Mouse (Mus musculus) testis, adult 2 months (tissue): ENCODE data around the gene Brap. TPM values are rescaled to one million over a fixed set of nuclear protein-coding genes. Genes with fewer than 3 reads are reported as not detected.
"Not testable (repeated sequence)": the region's sequence is repeated elsewhere in the genome, so short reads cannot be mapped to it uniquely, and the experiment has no call there.

Experiments used
- H3K27ac ChIP-seq: fragments of 200-500 bp; 2 replicates; pipeline ENCODE4 v1.5.1; 2012; ENCODE audit warnings: low read depth, low read length; ENCODE audit not compliant: control insufficient read depth, insufficient read depth
- H3K27me3 ChIP-seq: fragments of 200-500 bp; 2 replicates; pipeline ENCODE4 v1.6.1; 2012; ENCODE audit warnings: mild to moderate bottlenecking, low read length, moderate library complexity; ENCODE audit not compliant: control insufficient read depth, insufficient read depth
- H3K36me3 ChIP-seq: fragments of 200-500 bp; 2 replicates; pipeline ENCODE4 v1.6.1; 2012; ENCODE audit warnings: mild to moderate bottlenecking, low read length; ENCODE audit not compliant: control insufficient read depth, insufficient read depth
- H3K4me1 ChIP-seq: fragments of 200-500 bp; 2 replicates; pipeline ENCODE4 v1.6.1; 2012; ENCODE audit warnings: low read length; ENCODE audit not compliant: control insufficient read depth, insufficient read depth
- H3K4me3 ChIP-seq: fragments of 200-500 bp; 2 replicates; pipeline ENCODE4 v1.5.1; 2012; ENCODE audit warnings: low read depth, mild to moderate bottlenecking, low read length, moderate library complexity, mixed read lengths; ENCODE audit not compliant: control insufficient read depth
- CTCF ChIP-seq: fragments of 200-500 bp; IDR thresholded peaks from 2 replicates; pipeline ENCODE4 v1.5.1; 2012; ENCODE audit warnings: low read depth, mild to moderate bottlenecking, inconsistent platforms, low read length, moderate library complexity; ENCODE audit not compliant: control insufficient read depth, insufficient read depth, insufficient replicate concordance
- POLR2A ChIP-seq: fragments of 200-500 bp; IDR thresholded peaks from 2 replicates; pipeline ENCODE4 v1.6.1; 2012; ENCODE audit warnings: low read depth, mild to moderate bottlenecking, inconsistent platforms, low read length, moderate library complexity; ENCODE audit not compliant: control insufficient read depth
- polyA plus RNA-seq: library from polyadenylated mRNA; depleted of rRNA; stranded (reverse); fragments of >200 nt; gene quantifications from 2 replicates; pipeline ENCODE4 v1.2.3, GENCODE M21; 2012

Brap gene
- polyA plus RNA-seq, 1 experiment = 116 TPM

- H3K27me3 ChIP-seq = no peaks in the 10 kb centered on the region
Observed at GRCm38 (mm10) chr5:121682250-121682649, 21.9 kb downstream of the Brap start.

DNA sequence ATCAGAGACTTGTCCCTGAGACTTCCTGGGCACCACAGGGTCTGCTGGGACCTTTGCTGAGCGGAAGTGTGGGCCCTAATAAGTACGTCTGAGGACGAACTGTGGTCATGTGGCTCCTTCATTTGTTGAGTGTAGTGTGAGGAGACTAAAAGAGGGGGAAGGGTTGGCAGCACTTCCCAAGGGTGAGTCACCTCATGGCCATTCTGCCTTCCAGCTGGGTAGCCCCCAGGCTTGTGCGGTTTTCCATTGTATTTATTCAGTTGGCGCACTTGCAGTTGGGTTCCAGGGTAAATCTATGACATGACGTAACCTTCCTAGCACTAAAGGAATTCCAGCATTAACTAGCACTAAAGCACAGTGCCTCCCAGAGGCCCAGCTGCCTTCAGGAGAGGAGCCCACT lies 25.1 kb downstream of the Brap start:
- no peak for TF ChIP-seq POLR2A
- TF ChIP-seq CTCF = no peak
- Histone ChIP-seq H3K27me3 (no peaks in the 10 kb centered on the region), H3K4me3 (no peak overlapping the region), H3K27ac (no peak overlapping the region), H3K4me1 (no peaks in the 10 kb centered on the region), H3K36me3 (peaks cover 2% of the 10 kb centered on the region; the same call in 1 of the 2 replicates)

More at GRCm38 (mm10) chr5:121682250-121682649, 21.9 kb downstream of the Brap start:
- no peaks in the 10 kb centered on the region for H3K4me1 ChIP-seq
- no peak for TF ChIP-seq POLR2A
- no peak for TF ChIP-seq CTCF
- H3K4me3 ChIP-seq = no peak overlapping the region
- no peak overlapping the region for H3K27ac ChIP-seq
- peaks cover 5% of the 10 kb centered on the region for H3K36me3 ChIP-seq

DNA sequence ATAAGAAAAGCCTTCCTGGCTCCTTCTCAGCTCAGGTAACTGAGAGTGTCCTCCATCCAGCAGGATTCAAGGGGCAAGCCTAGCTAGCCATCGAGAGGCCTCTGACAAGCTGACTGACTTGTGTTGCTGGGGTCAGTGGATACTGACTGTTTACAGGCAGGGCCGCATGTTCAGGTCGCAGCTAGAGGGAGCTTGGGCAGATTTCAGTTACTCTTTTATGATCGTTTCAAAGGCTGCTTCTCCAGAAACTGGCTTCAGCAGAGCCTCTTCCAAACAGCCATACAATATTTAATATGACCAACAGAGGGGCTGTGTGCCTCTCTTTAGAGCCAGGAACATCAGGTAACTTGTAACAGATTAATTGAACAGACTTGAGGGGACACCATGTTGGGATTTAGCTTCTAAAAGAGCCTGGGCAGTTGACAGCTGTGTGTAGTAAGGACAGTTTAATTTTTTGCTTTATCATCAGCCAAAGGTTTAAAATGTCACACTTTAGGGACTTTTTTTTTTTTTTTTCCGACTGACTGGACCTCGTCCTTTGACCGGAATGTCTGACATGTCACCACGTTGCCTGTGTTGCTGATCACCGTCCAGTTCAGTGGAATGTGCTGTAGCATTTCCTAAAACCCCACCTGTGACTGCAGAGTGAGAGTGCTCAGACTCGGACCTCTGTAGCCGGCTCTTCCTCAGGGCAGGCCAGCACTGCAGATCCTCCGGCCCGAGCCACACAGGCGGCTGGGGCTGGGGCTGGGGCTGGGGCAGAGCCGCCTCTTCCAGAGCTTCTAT lies 25.9 kb downstream of the Brap start:
- TF ChIP-seq POLR2A = no peak
- no peak for TF ChIP-seq CTCF
- Histone ChIP-seq H3K36me3 (peaks cover 2% of the 10 kb centered on the region; the same call in 1 of the 2 replicates), H3K4me1 (no peaks in the 10 kb centered on the region), H3K4me3 (no peak overlapping the region), H3K27ac (no peak overlapping the region; the same call in 1 of the 2 replicates), H3K27me3 (no peaks in the 10 kb centered on the region)

- no peak overlapping the region for H3K27ac ChIP-seq
- TF ChIP-seq CTCF (no peak), POLR2A (no peak)
- H3K4me3 ChIP-seq = no peak overlapping the region
- H3K36me3 ChIP-seq = no peaks in the 10 kb centered on the region
- H3K27me3 ChIP-seq = no peaks in the 10 kb centered on the region
- H3K4me1 ChIP-seq = peaks cover 2% of the 10 kb centered on the region
Observed at GRCm38 (mm10) chr5:121690482-121691211, 30.3 kb downstream of the Brap start.

- H3K4me3 ChIP-seq, H3K36me3 ChIP-seq, H3K27me3 ChIP-seq, H3K4me1 ChIP-seq, H3K27ac ChIP-seq: not testable (repeated sequence)
Observed at GRCm38 (mm10) chr5:121691436-121691835, 31.1 kb downstream of the Brap start.

DNA sequence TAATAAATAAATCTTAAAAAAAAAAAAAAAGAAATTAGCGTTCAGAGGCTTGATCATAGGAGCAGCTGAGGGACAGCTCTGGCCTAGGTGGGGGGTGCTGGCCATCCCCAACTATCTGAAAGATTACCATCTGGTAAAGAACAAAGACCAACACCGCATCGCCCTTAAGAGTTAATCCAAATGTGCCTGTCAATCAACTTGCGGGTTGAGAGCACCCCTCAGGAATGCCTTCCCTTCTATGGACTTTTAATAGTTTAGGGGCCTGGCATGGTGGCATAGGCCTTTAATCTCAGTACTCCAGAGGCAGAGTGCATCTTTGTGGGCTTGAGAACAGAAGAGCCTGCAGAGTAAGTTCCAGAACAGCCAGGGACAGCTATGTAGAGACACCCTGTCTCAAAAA lies 32.5 kb downstream of the Brap start:
- TF ChIP-seq POLR2A (no peak), CTCF (no peak)
- H3K4me3 ChIP-seq = no peak overlapping the region

GRCm38 (mm10) chr5:121696761-121697160 lies 36.4 kb downstream of the Brap start:
- Histone ChIP-seq H3K36me3 (no peaks in the 10 kb centered on the region), H3K4me1 (peaks cover 9% of the 10 kb centered on the region), H3K4me3 (no peak overlapping the region), H3K27me3 (no peaks in the 10 kb centered on the region), H3K27ac (no peak overlapping the region)
- TF ChIP-seq POLR2A (no peak), CTCF (no peak)

More for the DNA sequence above, 32.5 kb downstream of the Brap start:
- H3K4me1 ChIP-seq = peaks cover 2% of the 10 kb centered on the region
- H3K27ac ChIP-seq = no peak overlapping the region
- H3K36me3 ChIP-seq = no peaks in the 10 kb centered on the region
- H3K27me3 ChIP-seq = no peaks in the 10 kb centered on the region
